ENCODE assay signal across 17 mouse cellular contexts in genomic region chrX:142236146-142236545, GRCm38 (mm10). TPM values are rescaled to one million over a fixed set of nuclear protein-coding genes. Genes with fewer than 3 reads are reported as not detected.
DNase-seq lines count a peak whose midpoint lies in the region; TF ChIP-seq lines count a peak whose summit lies in the region.
"Not testable (repeated sequence)": the region's sequence is repeated elsewhere in the genome, so short reads cannot be mapped to it uniquely, and the experiment has no call there.
"Had no signal": no experiment of that assay in that cellular context is flagged by ENCODE, and none has a peak within 500 bp of the region (broad histone marks: within the 10 kb centered on the region; RNA-seq: fewer than 3 reads in every experiment).

No protein-coding gene starts in this region.

- 33% methylated on average over 1 of the region's 1 CpGs for WGBS in liver, adult 2 months

- not testable (repeated sequence) for TF ChIP-seq POLR2A in liver, adult 2 months (IDR thresholded peaks at IDR 0.05; ENCODE audit: extremely low read depth, insufficient read depth, low read length)

- H3K36me3 ChIP-seq in liver, adult 2 months (ENCODE audit: control insufficient read depth, insufficient read depth, low read length), result not testable (repeated sequence)

- not testable (repeated sequence) for H3K4me3 ChIP-seq in liver, adult 2 months (ENCODE audit: insufficient read depth, low read depth, low read length)

- DNase-seq in gastrocnemius, adult 18-20 months (ENCODE audit: low spot score), result peak; percentile 1
- DNase-seq in kidney, adult 18-20 months, result peak; percentile 23
- peak; percentile 59 to 64 for DNase-seq in kidney, adult 8-10 months
- peak; percentile 8 for DNase-seq in kidney, postnatal 10 days
- DNase-seq in kidney, postnatal 25 days, result peak; percentile 32 to 77
- DNase-seq in liver, adult 2 months (ENCODE audit: extremely low read depth, low read depth, low spot score), result peak; percentile 72

- H3K27me3 ChIP-seq in liver, adult 2 months (ENCODE audit: control insufficient read depth, insufficient read depth, low read length), result not testable (repeated sequence)

- not testable (repeated sequence) for TF ChIP-seq CTCF in liver, adult 2 months (IDR thresholded peaks at IDR 0.05; ENCODE audit: low read depth, low read length)

- H3K4me1 ChIP-seq in liver, adult 2 months (ENCODE audit: control insufficient read depth, insufficient read depth, low read length), result not testable (repeated sequence)

- not testable (repeated sequence) for H3K9ac ChIP-seq in liver, adult 2 months (ENCODE audit: low read depth, low read length)

- not testable (repeated sequence) for H3K79me2 ChIP-seq in liver, adult 2 months (ENCODE audit: control insufficient read depth, insufficient read depth, low read length)

- peak overlapping the region; percentile 48 for H3K27ac ChIP-seq in liver, adult 2 months (replicated peaks; ENCODE audit: insufficient read depth, low read depth, low read length)

RNA-seq across cellular contexts. Expression of gene Nxt2, which starts 9.6 kb away (rescaled TPM):
- 1 to 10 TPM; 3.4 to 4.2 TPM for total RNA-seq in gastrocnemius, adult 18-20 months (2021)
- 29.0 and 31.9 TPM in 2 replicates for total RNA-seq in liver, adult 2 months (2014; rRNA removed)
- polyA plus RNA-seq in liver, adult 2 months (2012; rRNA removed), result 4.4 and 6.1 TPM in 2 replicates

RNA-seq across cellular contexts. Expression of gene Gucy2f, which starts 39.4 kb away (rescaled TPM):
- not detected for total RNA-seq in gastrocnemius, adult 18-20 months (2021)
- total RNA-seq in liver, adult 2 months (2014; rRNA removed), result not detected in 2 replicates
- polyA plus RNA-seq in liver, adult 2 months (2012; rRNA removed), result not detected in 2 replicates
- total RNA-seq: adrenal gland, adult 18-20 months; adrenal gland, adult 8-10 months; adrenal gland, postnatal 14 days; adrenal gland, postnatal 36 days; CH12.LX had no signal
- polyA plus RNA-seq: activated CD4-positive, CD25-positive, alpha-beta regulatory T cell, adult 4 months; CD4-positive, CD25-positive, alpha-beta regulatory T cell, adult 4 months; embryonic facial prominence, embryonic 10.5 days; embryonic facial prominence, embryonic 12.5 days; G1E; Patski had no signal

Comparison
In these comparisons a context has a peak if more than half of its experiments do, and no peak if none do; other contexts are left out.
1. DNase-seq: peak in every context shown above with its lines; median percentile 72 in liver, adult 2 months; 62 in kidney, adult 8-10 months; 54 in kidney, postnatal 25 days; 23 in kidney, adult 18-20 months; 8 in kidney, postnatal 10 days; 1 in gastrocnemius, adult 18-20 months.